Mouse (Mus musculus) heart, postnatal 0 days (tissue): ENCODE results near the gene Mpzl2. TPM values are rescaled to one million over a fixed set of nuclear protein-coding genes. Genes with fewer than 3 reads are reported as not detected.

Experiments used
- ATAC-seq: fragments of 200-750 bp; cut with Nextera tagmentation; 2 replicates; pipeline ENCODE4 v1.8.0; 2017; ENCODE audit warnings: low read depth, moderate number of reproducible peaks, moderate library complexity; ENCODE audit not compliant: insufficient read depth
- DNase-seq: peaks from one replicate; pipeline ENCODE4 v3.0.0-alpha.2; 2016; ENCODE audit warnings: low spot score
- H3K27ac ChIP-seq: fragments of 300-500 bp; sonication (generic); 2 replicates; pipeline ENCODE4 v1.5.1; 2014; ENCODE audit warnings: low read depth, mild to moderate bottlenecking
- H3K27me3 ChIP-seq: fragments of 300-500 bp; sonication (generic); 2 replicates; pipeline ENCODE4 v1.6.1; 2014; ENCODE audit warnings: low read length, mixed read lengths; ENCODE audit not compliant: control insufficient read depth, insufficient read depth
- H3K36me3 ChIP-seq: fragments of 300-500 bp; sonication (generic); replicated peaks from 2 replicates; pipeline ENCODE4 v1.6.1; 2014; ENCODE audit warnings: low read length, mixed read lengths; ENCODE audit not compliant: control insufficient read depth, insufficient read depth
- H3K4me1 ChIP-seq: fragments of 300-500 bp; sonication (generic); 2 replicates; pipeline ENCODE4 v1.6.1; 2014; ENCODE audit warnings: antibody characterized with exemption; ENCODE audit not compliant: control insufficient read depth, insufficient read depth
- H3K4me2 ChIP-seq: fragments of 300-500 bp; sonication (generic); 2 replicates; pipeline ENCODE4 v1.6.1; 2014; ENCODE audit warnings: low read depth, mild to moderate bottlenecking, low read length, moderate library complexity
- H3K4me3 ChIP-seq: fragments of 300-500 bp; sonication (generic); 2 replicates; pipeline ENCODE4 v1.5.1; 2014; ENCODE audit warnings: low read depth, low read length
- H3K9ac ChIP-seq: fragments of 300-500 bp; sonication (generic); replicated peaks from 2 replicates; pipeline ENCODE4 v1.6.1; 2014; ENCODE audit warnings: low read depth, low read length, mixed read lengths
- H3K9me3 ChIP-seq: fragments of 300-500 bp; sonication (generic); replicated peaks from 2 replicates; pipeline ENCODE4 v1.6.1; 2016; ENCODE audit warnings: low read length; ENCODE audit not compliant: control insufficient read depth
- CTCF ChIP-seq: IDR thresholded peaks from 2 replicates; pipeline ENCODE4 v1.5.1; 2016; ENCODE audit warnings: antibody characterized with exemption, control low read depth, low read depth
- EP300 ChIP-seq: IDR thresholded peaks from 2 replicates; pipeline ENCODE4 v1.6.1; 2016; ENCODE audit warnings: antibody characterized with exemption, low read depth
- WGBS: fragments of 180-500 bp; shearing (Covaris S2); extraction: QIAGEN DNeasy Blood & Tissue Kit; methylation state at CpG from one replicate; pipeline ENCODE4 v1.1.7; 2014; 5-methylcytosine and 5-hydroxymethylcytosine counted together
- polyA plus RNA-seq: library from polyadenylated mRNA; unstranded; fragments of >200 nt; fragmentation: Nextera tagmentation; extraction: Ambion mirVana; gene quantifications from 2 replicates; pipeline ENCODE4 v1.2.1, GENCODE M21; 2015
- total RNA-seq: library from RNA; depleted of rRNA; stranded (reverse); fragments of >200 nt; gene quantifications from 2 replicates; pipeline ENCODE4 v1.2.3, GENCODE M21; 2014; ENCODE audit warnings: low replicate concordance

Mpzl2 gene
- total and polyA plus RNA-seq, 2 experiments from 2014 or later: 0.15 to 0.42 TPM

DNA sequence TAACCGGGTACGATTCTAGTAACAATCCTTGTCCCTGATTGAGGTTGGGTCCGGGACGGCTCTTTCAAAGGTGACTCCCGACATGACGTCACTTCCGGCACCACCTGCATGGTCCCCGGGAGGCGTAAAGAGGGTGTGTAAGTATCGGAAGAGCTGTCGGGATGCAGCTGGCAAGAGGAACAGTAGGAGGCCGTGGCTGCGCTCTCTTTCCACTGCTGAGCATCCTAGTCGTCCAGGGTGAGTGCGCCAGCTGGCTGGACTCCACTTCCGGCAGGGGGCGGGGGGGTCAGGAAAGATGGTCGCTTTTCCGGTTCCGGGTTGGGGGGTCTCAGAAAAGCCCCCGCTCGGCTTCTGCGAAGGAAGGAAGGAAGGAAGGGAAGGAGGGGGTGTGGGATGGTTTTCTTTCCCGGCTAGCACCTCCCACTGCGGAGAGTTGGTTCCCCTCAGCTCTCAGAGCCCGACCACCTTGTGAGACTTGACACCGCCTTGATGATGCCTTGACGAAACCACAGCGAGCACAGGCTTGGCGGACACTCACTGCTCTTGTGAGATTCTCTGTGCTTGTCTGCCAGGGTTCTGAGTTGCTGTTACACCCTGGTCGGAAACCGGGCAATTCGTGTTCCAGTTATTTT lies 15.6 kb downstream of the Mpzl2 start, which contains the start of gene Mpzl3:
Gene Mpzl3, plus strand, starts transcription at position 105 of the 632 bp plus-strand sequence.
- no peaks in the 10 kb centered on the region for H3K4me1 ChIP-seq
- ATAC-seq (peak; percentile 84), DNase-seq (peak; percentile 70)
- H3K4me3 ChIP-seq: peak within 1 kb of the TSS; percentile 66
- peak within 1 kb of the TSS; percentile 76 for H3K27ac ChIP-seq
- no peaks in the 10 kb centered on the region for H3K36me3 ChIP-seq
- H3K27me3 ChIP-seq: peaks cover 48% of the 10 kb centered on the region
- peak within 1 kb of the TSS; percentile 62 for H3K4me2 ChIP-seq
- whole genome bisulfite sequencing: under 1% methylated on average over 33 of the region's 33 CpGs
- H3K9me3 ChIP-seq: no peaks in the 10 kb centered on the region
- no peak for TF ChIP-seq EP300
- no peak for TF ChIP-seq CTCF
- H3K9ac ChIP-seq: peak within 1 kb of the TSS; percentile 22; the same call in 1 of the 2 replicates

DNA sequence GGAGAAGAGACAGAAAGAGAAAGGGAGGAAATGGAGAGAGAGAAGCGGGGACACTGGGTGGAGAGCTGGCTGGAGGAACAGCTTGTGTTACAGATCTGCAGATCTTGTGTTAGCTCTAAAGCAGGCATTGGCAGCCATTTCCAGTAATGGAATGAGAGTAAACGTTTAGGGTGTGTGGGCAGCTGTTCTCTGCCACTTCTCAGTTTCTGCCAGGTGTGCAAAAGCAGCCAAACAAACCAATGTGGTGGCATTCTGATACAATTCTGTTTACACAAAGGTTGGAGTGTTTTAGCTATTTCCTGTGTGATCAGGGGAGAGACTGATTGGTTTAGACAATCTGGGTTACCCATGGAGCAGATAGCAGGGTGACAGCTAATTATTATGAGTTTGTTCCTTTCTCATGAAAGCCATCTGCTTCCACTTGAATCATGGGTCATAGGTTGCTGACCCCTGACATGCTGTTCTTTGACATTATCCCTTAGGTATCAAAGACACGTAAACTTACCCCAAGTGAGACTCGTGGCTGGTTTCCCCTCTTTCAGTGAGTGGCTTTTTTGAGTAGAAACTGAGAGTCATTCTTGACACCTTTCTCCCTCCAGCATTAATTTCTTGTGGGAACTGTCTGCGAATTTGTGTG lies 18.8 kb downstream of the Mpzl2 start:
- Histone ChIP-seq H3K4me2 (no peak overlapping the region), H3K9ac (no peak overlapping the region), H3K4me3 (no peak overlapping the region), H3K27ac (no peak overlapping the region), H3K36me3 (no peaks in the 10 kb centered on the region), H3K4me1 (no peaks in the 10 kb centered on the region), H3K9me3 (no peaks in the 10 kb centered on the region), H3K27me3 (peaks cover 28% of the 10 kb centered on the region)
- WGBS: 38% methylated on average over 5 of the region's 5 CpGs
- DNase-seq: no peak
- ATAC-seq: no peak
- no peak for TF ChIP-seq CTCF
- no peak for TF ChIP-seq EP300

DNA sequence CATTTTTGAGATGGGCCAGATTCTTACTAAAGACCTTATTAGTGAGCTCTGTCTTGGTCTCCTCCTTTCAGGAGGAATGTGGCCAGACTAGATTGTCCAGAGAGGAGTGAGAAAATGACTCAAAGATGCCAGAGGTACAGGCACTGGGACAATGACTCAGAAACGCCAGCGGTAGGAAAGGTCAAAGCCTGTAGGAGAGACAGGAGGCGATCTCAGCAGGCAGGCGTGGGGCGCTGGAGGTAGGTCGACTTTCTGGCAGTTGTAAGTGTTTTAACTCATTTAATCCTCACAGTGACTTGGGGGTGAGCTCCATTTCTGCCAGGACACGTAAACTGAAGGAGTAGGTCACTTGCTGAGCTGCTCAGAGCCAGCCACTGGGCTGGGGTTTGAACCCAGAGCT lies 20.6 kb downstream of the Mpzl2 start:
- Histone ChIP-seq H3K4me1 (no peaks in the 10 kb centered on the region), H3K9me3 (no peaks in the 10 kb centered on the region), H3K4me2 (no peak overlapping the region), H3K27me3 (peaks cover 22% of the 10 kb centered on the region), H3K27ac (no peak overlapping the region), H3K36me3 (no peaks in the 10 kb centered on the region), H3K4me3 (no peak overlapping the region), H3K9ac (no peak overlapping the region)
- TF ChIP-seq CTCF (no peak), EP300 (no peak)
- no peak for ATAC-seq
- 41% methylated on average over 7 of the region's 7 CpGs for WGBS
- DNase-seq: no peak

DNA sequence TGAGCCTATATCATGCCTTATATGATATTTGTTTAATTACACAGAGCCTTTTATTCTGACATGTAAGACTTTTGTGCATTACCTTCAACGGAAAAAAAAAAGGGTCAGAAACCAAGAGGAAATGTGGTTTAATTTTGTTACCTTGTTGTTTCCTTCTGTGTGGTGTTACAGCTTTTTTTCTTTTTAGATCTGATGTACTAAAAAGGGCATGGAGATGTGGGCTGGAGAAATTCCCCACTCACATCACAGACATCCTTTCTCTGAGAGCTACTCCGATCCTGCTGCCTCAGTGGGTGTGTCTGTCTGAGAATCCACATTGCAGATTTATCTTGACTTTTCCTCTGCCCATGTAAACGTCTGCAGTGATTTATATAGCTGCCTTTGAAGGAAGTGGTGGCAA lies 23.1 kb downstream of the Mpzl2 start:
- no peak overlapping the region for H3K4me3 ChIP-seq
- no peaks in the 10 kb centered on the region for H3K9me3 ChIP-seq
- H3K4me1 ChIP-seq: no peaks in the 10 kb centered on the region
- peaks cover 10% of the 10 kb centered on the region for H3K27me3 ChIP-seq
- H3K27ac ChIP-seq: no peak overlapping the region
- no peaks in the 10 kb centered on the region for H3K36me3 ChIP-seq
- ATAC-seq (no peak), DNase-seq (no peak)
- TF ChIP-seq CTCF (no peak), EP300 (no peak)
- WGBS: 59% methylated on average over 3 of the region's 3 CpGs
- H3K9ac ChIP-seq: no peak overlapping the region
- no peak overlapping the region for H3K4me2 ChIP-seq

DNA sequence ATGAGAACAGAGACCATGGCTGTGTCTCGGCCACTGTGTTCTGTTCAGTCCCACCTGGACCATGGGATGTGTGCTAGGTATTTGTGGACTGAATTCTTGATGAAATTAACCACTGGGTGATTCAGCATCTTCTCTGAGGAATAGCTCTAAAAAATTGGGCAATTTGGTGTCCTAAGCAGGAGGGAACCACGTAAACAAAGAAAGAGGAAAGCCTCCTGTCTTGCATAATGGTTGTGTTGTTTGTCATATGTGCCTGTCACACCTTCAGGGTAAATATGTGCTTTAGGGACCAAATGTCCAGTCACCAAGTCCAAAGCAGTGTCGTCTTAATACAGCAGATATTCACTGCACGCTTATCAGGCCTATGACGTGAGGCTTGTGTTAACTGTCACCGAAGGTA lies 24.8 kb downstream of the Mpzl2 start:
- Histone ChIP-seq H3K4me2 (no peak overlapping the region), H3K9me3 (no peaks in the 10 kb centered on the region), H3K27ac (no peak overlapping the region), H3K27me3 (no peaks in the 10 kb centered on the region), H3K36me3 (no peaks in the 10 kb centered on the region), H3K9ac (no peak overlapping the region), H3K4me1 (no peaks in the 10 kb centered on the region), H3K4me3 (no peak overlapping the region)
- no peak for DNase-seq
- no peak for ATAC-seq
- 73% methylated on average over 6 of the region's 6 CpGs for WGBS
- no peak for TF ChIP-seq CTCF
- no peak for TF ChIP-seq EP300

DNA sequence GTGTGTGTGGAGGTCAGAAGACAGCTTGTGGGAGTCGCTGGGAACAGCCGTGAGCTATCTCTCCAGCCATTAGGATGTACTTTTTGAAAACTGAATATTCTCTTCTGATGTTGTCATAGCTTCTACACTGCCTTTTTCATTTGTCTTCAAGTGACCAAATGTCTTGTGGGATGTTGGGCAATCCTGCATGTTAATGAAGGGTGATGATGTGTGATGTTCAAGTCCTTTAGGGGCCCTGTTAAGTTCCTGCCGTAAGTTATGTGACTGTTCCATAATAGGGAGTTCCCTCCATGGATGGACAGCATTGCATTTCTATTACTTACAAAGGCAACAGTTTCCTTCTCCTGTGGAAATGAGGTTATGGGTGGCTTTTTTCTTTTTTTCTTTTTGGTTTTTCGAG lies 27.1 kb downstream of the Mpzl2 start:
- no peaks in the 10 kb centered on the region for H3K27me3 ChIP-seq
- H3K4me3 ChIP-seq: no peak overlapping the region
- ATAC-seq (no peak), DNase-seq (no peak)
- 67% methylated on average over 4 of the region's 4 CpGs for WGBS
- no peak for TF ChIP-seq CTCF
- no peak for TF ChIP-seq EP300
- no peak overlapping the region for H3K4me2 ChIP-seq
- H3K4me1 ChIP-seq: no peaks in the 10 kb centered on the region
- H3K27ac ChIP-seq: no peak overlapping the region
- H3K9me3 ChIP-seq: no peaks in the 10 kb centered on the region
- H3K9ac ChIP-seq: no peak overlapping the region
- H3K36me3 ChIP-seq: no peaks in the 10 kb centered on the region
